Mouse (Mus musculus): ENCODE data around the gene RPS10-NUDT3. TPM values are rescaled to one million over a fixed set of nuclear protein-coding genes. Genes with fewer than 3 reads are reported as not detected.
A peak's percentile ranks its signal among the peaks of the same experiment; 100 is the strongest.

Gene RPS10-NUDT3
- polyA plus RNA-seq, 1 experiment from 2014 or later = not detected

DNA sequence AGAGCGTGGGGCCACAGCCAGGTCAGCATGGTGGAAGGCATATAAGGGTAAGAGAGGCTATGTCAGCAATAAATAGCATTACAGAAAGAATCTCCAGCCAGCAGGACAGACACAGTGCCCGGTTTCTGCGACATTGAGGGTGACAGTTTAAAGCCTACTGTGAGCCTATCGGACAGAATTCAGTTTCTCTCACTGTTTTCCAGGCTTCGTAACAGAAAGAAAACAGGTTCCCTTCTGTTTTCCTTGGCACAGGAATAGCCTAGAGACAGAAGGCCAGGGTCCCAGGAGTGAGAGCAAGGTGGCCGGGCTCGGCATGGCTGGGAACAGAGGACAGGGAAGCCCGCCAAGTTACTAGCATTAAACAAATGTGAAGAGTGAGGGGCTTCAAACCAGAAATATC lies 55.2 kb downstream of the RPS10-NUDT3 start:
- Histone ChIP-seq H3K27me3 (no peaks in the 10 kb centered on the region), H3K27ac (no peak overlapping the region), H3K9ac (no peak overlapping the region), H3K4me1 (replicated peaks) (no peaks in the 10 kb centered on the region), H3K36me3 (peaks cover 90% of the 10 kb centered on the region), H3K4me2 (no peak overlapping the region), H3K9me3 (no peaks in the 10 kb centered on the region), H3K4me3 (no peak overlapping the region)
- ATAC-seq (ENCODE audit: low FRiP score) = no peak
- 87% methylated on average over 8 of the region's 8 CpGs for WGBS

- no peak for ATAC-seq (ENCODE audit: low FRiP score)
- H3K27me3 ChIP-seq = no peaks in the 10 kb centered on the region
- peaks cover 89% of the 10 kb centered on the region for H3K36me3 ChIP-seq
- WGBS = 93% methylated on average over 10 of the region's 10 CpGs
- H3K4me2 ChIP-seq = no peak overlapping the region
- no peaks in the 10 kb centered on the region for H3K9me3 ChIP-seq
- no peak overlapping the region for H3K9ac ChIP-seq
- no peak overlapping the region for H3K27ac ChIP-seq
- no peaks in the 10 kb centered on the region for H3K4me1 ChIP-seq (replicated peaks)
- H3K4me3 ChIP-seq = no peak overlapping the region
These were observed 56.5 kb downstream of the RPS10-NUDT3 start for GRCm38 (mm10) chr17:27578487-27578886.

DNA sequence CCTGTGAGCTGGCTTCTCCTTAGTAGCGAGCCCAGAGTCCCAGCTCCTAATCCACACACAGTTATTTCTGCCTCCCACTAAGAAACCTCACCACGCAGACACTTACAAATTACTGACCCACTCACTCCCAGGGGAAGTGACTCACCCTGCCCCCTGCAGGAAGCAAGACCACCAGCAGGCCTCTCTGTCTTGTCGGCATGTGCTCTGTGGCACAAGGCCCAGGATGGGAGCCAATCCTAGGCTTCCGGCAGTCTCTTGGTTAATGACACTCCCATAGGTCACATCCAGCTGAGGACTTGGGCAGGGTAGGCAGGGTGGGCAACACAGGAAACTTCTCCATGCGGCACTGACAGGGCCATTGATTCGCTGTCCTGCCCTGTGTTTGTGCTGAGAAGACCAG lies 57.6 kb downstream of the RPS10-NUDT3 start:
- no peak overlapping the region for H3K4me3 ChIP-seq
- WGBS = 70% methylated on average over 6 of the region's 6 CpGs
- no peaks in the 10 kb centered on the region for H3K9me3 ChIP-seq
- H3K27me3 ChIP-seq = no peaks in the 10 kb centered on the region
- 0 out of 2 replicates have a peak overlapping the region, but pooled peaks have one; percentile 35 for H3K27ac ChIP-seq
- no peak overlapping the region for H3K4me2 ChIP-seq
- peaks cover 84% of the 10 kb centered on the region for H3K36me3 ChIP-seq
- no peaks in the 10 kb centered on the region for H3K4me1 ChIP-seq (replicated peaks)
- H3K9ac ChIP-seq = no peak overlapping the region
- no peak for ATAC-seq (ENCODE audit: low FRiP score)

GRCm38 (mm10) chr17:27576056-27576455 lies 59.0 kb downstream of the RPS10-NUDT3 start:
- no peak overlapping the region for H3K4me3 ChIP-seq
- no peak for ATAC-seq (ENCODE audit: low FRiP score)
- no peaks in the 10 kb centered on the region; the same call in 1 of the 2 replicates for H3K4me1 ChIP-seq (replicated peaks)
- H3K9ac ChIP-seq = no peak overlapping the region
- H3K9me3 ChIP-seq = no peaks in the 10 kb centered on the region
- 91% methylated on average over 7 of the region's 7 CpGs for WGBS
- no peak overlapping the region for H3K27ac ChIP-seq
- H3K36me3 ChIP-seq = peaks cover 78% of the 10 kb centered on the region
- H3K27me3 ChIP-seq = no peaks in the 10 kb centered on the region
- H3K4me2 ChIP-seq = no peak overlapping the region

DNA sequence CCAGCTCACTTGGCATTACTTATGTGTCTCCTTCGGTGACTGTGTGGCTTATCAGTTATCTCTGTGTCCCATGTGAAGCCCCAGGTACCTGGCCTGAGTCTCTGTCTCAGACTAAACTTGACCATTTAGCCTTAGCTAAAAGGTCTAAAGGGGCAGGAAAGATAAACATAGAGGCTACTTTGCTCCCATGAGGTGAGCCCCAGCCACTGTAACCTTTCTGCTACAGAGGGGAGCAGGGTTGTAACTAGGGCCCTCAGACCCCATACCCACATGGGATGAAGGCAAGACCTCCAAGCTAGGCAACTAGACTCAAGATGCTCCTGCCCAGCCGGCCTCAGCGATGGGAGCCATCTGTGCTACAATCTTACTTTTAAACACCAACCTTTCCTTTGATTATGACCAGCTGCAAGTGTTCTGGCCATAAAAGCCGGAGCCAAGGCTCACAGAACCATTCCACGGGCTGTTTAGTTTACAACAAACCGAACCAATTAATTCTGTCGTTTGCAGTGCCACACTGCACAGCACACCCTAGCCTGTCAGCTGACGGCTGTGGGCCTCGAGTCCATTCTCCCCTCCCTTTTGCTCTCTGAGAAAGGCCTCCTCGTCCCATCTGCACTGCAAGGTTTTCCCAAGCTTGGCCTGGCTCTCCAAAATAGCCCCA lies 59.8 kb downstream of the RPS10-NUDT3 start:
- Histone ChIP-seq H3K4me3 (no peak overlapping the region), H3K4me2 (no peak overlapping the region), H3K27me3 (no peaks in the 10 kb centered on the region), H3K9me3 (no peaks in the 10 kb centered on the region), H3K27ac (no peak overlapping the region), H3K36me3 (peaks cover 70% of the 10 kb centered on the region), H3K4me1 (replicated peaks) (no peaks in the 10 kb centered on the region; the same call in 1 of the 2 replicates), H3K9ac (no peak overlapping the region)
- WGBS = 87% methylated on average over 10 of the region's 10 CpGs
- ATAC-seq (ENCODE audit: low FRiP score) = no peak

DNA sequence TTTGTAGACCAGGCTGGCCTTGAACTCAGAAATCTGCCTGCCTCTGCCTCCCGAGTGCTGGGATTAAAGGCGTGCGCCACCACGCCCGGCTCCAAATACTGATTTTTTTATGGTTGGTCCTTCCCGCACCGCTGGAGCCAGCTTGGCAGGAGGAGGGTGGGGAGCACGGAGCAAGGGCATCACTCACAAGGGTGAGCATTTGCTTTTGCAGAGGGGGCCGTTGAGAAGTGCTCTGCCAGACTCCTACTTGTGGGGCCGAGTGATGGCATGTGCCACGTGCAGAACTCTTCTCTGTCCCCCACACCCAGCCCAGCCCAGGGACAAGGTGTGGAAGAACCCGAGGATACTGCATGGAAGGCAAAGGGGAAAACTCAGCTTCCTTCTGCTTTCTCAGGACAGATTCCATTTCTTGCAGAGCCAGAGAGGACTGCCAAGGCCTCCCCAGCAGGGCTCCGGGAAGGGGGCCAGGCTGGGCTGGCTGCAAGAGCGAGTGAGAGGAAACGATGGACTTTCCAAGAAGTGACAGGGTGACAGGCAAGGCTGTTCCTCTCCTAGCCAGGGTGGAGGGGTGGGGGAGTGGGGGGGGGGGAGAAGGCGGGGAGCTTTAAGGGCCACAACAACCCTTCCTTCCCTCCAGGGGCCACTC lies 60.4 kb downstream of the RPS10-NUDT3 start:
- no peaks in the 10 kb centered on the region for H3K9me3 ChIP-seq
- no peak overlapping the region for H3K4me3 ChIP-seq
- H3K4me1 ChIP-seq (replicated peaks) = no peaks in the 10 kb centered on the region; the same call in 1 of the 2 replicates
- WGBS = 90% methylated on average over 16 of the region's 16 CpGs
- no peak for ATAC-seq (ENCODE audit: low FRiP score)
- no peaks in the 10 kb centered on the region for H3K27me3 ChIP-seq
- no peak overlapping the region for H3K4me2 ChIP-seq
- no peak overlapping the region for H3K27ac ChIP-seq
- peaks cover 63% of the 10 kb centered on the region for H3K36me3 ChIP-seq
- no peak overlapping the region for H3K9ac ChIP-seq

- Histone ChIP-seq H3K4me3 (no peak overlapping the region), H3K9ac (no peak overlapping the region), H3K4me2 (no peak overlapping the region), H3K4me1 (replicated peaks) (no peaks in the 10 kb centered on the region; the same call in 1 of the 2 replicates), H3K27ac (no peak overlapping the region), H3K9me3 (no peaks in the 10 kb centered on the region), H3K36me3 (peaks cover 58% of the 10 kb centered on the region), H3K27me3 (no peaks in the 10 kb centered on the region)
- WGBS = 90% methylated on average over 10 of the region's 10 CpGs
- no peak for ATAC-seq (ENCODE audit: low FRiP score)
These were observed 61.2 kb downstream of the RPS10-NUDT3 start for GRCm38 (mm10) chr17:27573772-27574320.

DNA sequence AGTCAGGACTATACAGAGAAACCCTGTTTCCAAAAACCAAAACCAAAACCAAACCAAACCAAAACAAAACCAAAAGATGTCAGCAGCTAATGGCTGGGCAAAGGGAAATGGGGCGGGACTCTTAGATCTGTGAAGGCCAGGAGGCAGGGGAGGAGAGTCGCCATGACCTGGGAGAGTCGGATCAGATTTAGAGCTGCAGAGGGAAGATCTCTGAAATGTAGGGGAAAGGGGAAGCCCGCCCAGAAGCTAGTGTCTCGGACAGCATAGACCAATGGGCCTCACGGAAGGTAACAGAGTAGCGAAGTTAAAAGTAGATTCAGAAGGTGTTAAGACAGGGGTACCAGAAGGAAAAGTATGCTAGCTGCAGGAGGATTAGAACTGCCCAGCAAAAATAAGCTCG lies 63.7 kb downstream of the RPS10-NUDT3 start:
- H3K9me3 ChIP-seq = no peaks in the 10 kb centered on the region
- H3K4me3 ChIP-seq = no peak overlapping the region
- no peak overlapping the region for H3K4me2 ChIP-seq
- no peak overlapping the region for H3K9ac ChIP-seq
- H3K27ac ChIP-seq = no peak overlapping the region
- no peak for ATAC-seq (ENCODE audit: low FRiP score)
- H3K27me3 ChIP-seq = no peaks in the 10 kb centered on the region
- peaks cover 36% of the 10 kb centered on the region for H3K36me3 ChIP-seq
- 84% methylated on average over 8 of the region's 8 CpGs for WGBS
- H3K4me1 ChIP-seq (replicated peaks) = peaks cover 7% of the 10 kb centered on the region

GRCm38 (mm10) chr17:27568228-27568627 lies 66.8 kb downstream of the RPS10-NUDT3 start:
- no peak overlapping the region for H3K4me3 ChIP-seq
- H3K27ac ChIP-seq = no peak overlapping the region
- no peak overlapping the region for H3K9ac ChIP-seq
- peaks cover 13% of the 10 kb centered on the region for H3K36me3 ChIP-seq
- WGBS = 89% methylated on average over 5 of the region's 5 CpGs
- H3K9me3 ChIP-seq = no peaks in the 10 kb centered on the region
- no peaks in the 10 kb centered on the region for H3K27me3 ChIP-seq
- no peak overlapping the region for H3K4me2 ChIP-seq
- no peak for ATAC-seq (ENCODE audit: low FRiP score)
- peaks cover 30% of the 10 kb centered on the region for H3K4me1 ChIP-seq (replicated peaks)

DNA sequence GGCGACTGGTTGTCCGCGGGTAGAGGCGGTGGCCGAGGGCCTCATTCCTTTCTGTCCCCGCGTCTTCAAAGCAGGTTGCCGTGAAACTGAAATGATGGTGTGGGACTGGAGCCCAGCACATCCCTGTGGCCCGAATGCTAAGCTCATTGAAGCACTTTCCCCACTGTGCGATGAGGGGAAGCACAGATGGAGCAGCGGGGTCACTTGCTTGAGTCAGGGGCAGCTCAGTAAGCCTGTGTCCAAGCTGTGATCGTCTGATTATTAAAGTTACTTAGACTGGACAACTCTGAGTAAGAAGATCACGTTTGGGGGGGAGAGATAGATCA lies 69.1 kb downstream of the RPS10-NUDT3 start:
- H3K4me1 ChIP-seq (replicated peaks) = peaks cover 41% of the 10 kb centered on the region
- WGBS = under 1% methylated on average over 13 of the region's 13 CpGs
- peak overlapping the region; percentile 61 for H3K4me3 ChIP-seq
- ATAC-seq (ENCODE audit: low FRiP score) = peak; percentile 67
- H3K9ac ChIP-seq = peak overlapping the region; percentile 83
- H3K9me3 ChIP-seq = no peaks in the 10 kb centered on the region
- no peaks in the 10 kb centered on the region for H3K27me3 ChIP-seq
- H3K36me3 ChIP-seq = peaks cover 14% of the 10 kb centered on the region
- H3K27ac ChIP-seq = peak overlapping the region; percentile 76
- H3K4me2 ChIP-seq = peak overlapping the region; percentile 91

GRCm38 (mm10) chr17:27565163-27565941 lies 69.7 kb downstream of the RPS10-NUDT3 start, which contains the start of gene AI413582:
AI413582 (minus strand) TSS chr17:27565756.
- peak within 1 kb of the TSS; percentile 76 for H3K27ac ChIP-seq
- peaks cover 41% of the 10 kb centered on the region for H3K4me1 ChIP-seq (replicated peaks)
- ATAC-seq (ENCODE audit: low FRiP score) = peak; percentile 96
- no peaks in the 10 kb centered on the region for H3K9me3 ChIP-seq
- WGBS = under 1% methylated on average over 58 of the region's 58 CpGs
- peak within 1 kb of the TSS; percentile 61 for H3K4me3 ChIP-seq
- no peaks in the 10 kb centered on the region for H3K27me3 ChIP-seq
- H3K36me3 ChIP-seq = peaks cover 16% of the 10 kb centered on the region
- peak within 1 kb of the TSS; percentile 83 for H3K9ac ChIP-seq
- H3K4me2 ChIP-seq = peak within 1 kb of the TSS; percentile 91
